Mouse (Mus musculus): ENCODE results near the gene Cttn. TPM values are rescaled to one million over a fixed set of nuclear protein-coding genes. Genes with fewer than 3 reads are reported as not detected.

Cttn gene
- total RNA-seq, 2 experiments from 2014 or later, result 1.2 to 11.7 TPM

DNA sequence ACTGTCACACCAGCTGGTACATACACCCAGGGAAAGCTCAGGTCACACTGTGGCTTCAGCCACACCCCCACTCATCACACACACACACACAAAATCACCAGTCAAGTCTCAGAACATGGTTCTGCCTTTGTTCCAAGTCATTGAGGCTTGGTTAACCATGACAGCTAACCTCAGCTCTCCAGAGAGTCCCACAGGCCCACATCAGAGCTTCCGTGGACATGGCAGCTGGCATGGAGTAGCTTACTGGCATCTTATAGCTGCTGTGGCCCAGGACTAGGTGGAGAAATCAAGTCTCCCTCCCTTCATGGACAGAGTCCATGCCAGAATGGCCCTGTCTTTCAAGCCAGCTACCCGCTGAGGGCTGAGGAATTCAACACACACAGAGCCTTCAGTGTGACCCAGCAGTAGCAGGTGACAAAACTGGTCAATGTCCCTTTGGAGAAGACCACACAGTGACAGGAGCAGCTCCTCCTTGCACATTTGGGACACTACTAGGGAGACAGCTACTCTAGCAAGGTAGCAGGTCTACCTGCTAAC, 62.3 kb downstream of the Cttn start:
- no peak for ATAC-seq (replicated peaks; ENCODE audit: low FRiP score, poor library complexity, severe bottlenecking)

DNA sequence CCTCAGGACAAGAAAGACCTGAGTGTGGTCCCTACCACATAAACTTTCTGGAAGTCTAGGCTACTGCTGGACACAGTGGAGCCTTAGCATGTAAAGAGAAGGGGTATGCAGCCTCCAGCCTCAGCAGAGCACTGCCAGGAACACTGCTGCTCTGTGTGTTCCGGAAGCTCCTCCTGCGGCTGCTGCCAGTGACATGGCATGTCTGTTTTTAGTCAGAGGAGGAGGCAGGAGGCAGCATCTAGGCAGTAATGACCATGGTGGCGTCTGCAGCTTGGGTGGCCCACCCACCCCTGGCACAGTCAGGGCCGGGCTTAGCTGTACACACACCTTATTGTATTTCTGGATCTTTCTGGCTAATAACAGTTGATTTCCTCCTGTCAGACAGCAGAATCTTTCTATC, 63.1 kb downstream of the Cttn start:
- no peak for ATAC-seq (replicated peaks; ENCODE audit: low FRiP score, poor library complexity, severe bottlenecking)

DNA sequence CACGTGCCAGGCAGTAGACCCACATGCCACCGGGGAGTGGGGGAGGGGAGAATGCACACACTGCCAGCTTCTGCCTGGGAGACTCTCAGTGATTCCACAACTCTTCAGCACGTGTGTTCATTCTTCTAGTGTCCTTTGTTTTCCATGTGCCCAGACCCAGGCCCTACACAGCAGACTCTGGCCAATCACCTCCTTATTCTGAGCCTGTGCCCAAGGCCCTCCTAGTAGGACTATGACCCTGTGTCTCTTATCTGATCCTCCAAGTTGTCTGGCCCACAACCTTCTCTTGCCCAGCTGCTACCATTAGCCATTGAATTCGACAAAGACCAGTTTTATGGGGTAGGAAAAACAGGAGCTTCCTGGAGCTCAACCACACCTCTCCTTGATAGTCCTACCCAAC, 68.3 kb downstream of the Cttn start:
- ATAC-seq (replicated peaks; ENCODE audit: low FRiP score, poor library complexity, severe bottlenecking), result no peak

DNA sequence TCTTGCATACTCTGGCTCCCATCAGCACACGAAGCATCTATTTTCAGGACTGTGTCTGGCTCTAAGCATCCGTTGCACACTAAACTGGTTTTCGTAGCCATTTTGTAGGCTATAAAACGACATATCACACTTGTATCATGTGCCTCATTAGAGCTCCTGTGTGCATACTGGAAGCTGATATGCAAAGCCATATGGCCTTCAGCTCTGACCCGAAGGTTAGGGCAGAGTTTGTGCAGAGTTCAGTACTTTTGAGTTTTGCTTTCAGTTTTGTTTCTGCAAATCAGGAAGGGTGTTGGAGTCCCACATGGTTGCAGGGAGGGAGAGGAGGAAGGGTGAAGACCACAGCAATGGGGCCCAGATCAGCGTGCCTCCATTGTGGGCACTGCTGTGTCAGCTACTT, 79.1 kb downstream of the Cttn start:
- no peak for ATAC-seq (replicated peaks; ENCODE audit: low FRiP score, poor library complexity, severe bottlenecking)

DNA sequence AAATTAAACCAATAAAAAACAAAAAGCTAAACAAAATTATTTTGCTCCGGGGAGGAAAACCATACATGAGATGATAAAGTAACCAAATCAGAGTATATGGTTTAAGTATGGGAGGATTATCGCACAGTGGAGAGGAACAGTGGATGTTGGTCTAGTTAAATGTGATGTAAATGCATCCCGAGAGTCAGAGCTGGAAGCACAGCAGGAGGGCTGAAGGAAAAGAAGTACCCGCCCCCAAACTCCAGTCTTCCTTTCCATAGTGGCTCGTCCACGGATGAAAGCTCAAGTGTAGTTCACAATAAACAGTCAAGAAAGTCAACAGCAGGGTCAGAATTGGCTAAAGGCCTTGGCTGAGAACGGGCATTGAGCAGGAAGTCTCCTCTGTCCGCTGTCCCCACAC, 80.1 kb downstream of the Cttn start:
- ATAC-seq (replicated peaks; ENCODE audit: low FRiP score, poor library complexity, severe bottlenecking), result no peak

DNA sequence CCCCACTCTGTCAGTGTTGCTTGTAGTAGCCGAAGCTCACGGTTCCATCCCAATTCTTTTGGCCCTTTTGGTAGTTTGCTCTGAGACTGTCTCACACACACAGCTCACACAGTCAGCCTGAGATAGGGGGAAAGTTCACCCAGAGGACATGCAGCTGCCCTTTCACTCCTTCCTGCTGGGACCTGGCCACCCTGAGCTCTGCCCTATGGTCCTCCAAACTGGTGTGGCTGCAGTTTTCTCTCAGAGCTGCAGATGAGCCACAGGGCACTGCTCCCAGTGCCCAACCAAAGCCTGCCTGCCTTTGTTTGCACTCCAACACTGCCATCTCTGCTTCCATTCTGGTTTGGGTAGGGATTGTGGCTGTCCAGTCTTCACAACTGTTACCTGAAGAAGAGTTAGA, 81.1 kb downstream of the Cttn start:
- ATAC-seq (replicated peaks; ENCODE audit: low FRiP score, poor library complexity, severe bottlenecking), result no peak

DNA sequence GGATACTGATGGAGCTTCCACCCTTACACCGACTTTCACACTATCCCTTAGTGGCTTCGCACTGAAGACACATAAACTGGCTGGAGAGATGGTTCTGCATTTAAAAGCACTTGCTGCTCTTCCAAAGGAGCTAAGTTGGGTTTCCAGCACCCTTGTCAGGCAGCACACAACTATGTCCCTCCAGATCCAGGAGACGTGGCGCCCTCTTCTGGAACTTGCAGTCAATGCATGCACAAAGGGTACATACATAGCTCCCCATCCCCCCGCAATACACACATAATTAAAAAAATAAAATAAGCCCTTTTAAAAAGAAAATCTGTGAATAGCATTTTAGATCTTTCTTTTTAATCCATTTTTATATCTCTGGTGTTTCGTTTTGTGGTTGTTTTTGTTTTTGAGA, 83.3 kb downstream of the Cttn start:
- ATAC-seq (replicated peaks; ENCODE audit: low FRiP score, poor library complexity, severe bottlenecking), result no peak

Other genes starting within 250 kb of the Cttn start
- 21.3 and 40.3 TPM in 2 replicates for gene Ppfia1, start 82.7 kb upstream of the Cttn start, total RNA-seq (2015; ENCODE audit: low replicate concordance)
- gene Ppfia1, start 82.7 kb upstream of the Cttn start, total RNA-seq (2017; ENCODE audit: low replicate concordance), result 19.7 and 31.7 TPM in 2 replicates
- gene Fadd, start 111.5 kb upstream of the Cttn start, total RNA-seq (2015; ENCODE audit: low replicate concordance), result 0.96 and 4.2 TPM in 2 replicates
- gene Fadd, start 111.5 kb upstream of the Cttn start, total RNA-seq (2017; ENCODE audit: low replicate concordance), result 2.4 and 2.8 TPM in 2 replicates

All from erythroblast, adult 5-6 weeks (primary cell).